Mouse (Mus musculus) gastrocnemius, postnatal 36 days (tissue): ENCODE measurements around the gene Ssr1. TPM values are rescaled to one million over a fixed set of nuclear protein-coding genes. Genes with fewer than 3 reads are reported as not detected.

Experiments used
- DNase-seq, 2 experiments: peaks; one replicate each; pipeline ENCODE4 v3.0.0; 2022
- intact Hi-C: fragments of 180-260 bp; cut with DNase I; formaldehyde crosslinking; loops from one replicate; pipeline ENCODE4 v1.15.1; 2025
- long read RNA-seq, 2 experiments: library from polyadenylated mRNA; stranded (forward); transcript quantifications; one replicate each; pipeline ENCODE4 v2.0.0; 2021
- total RNA-seq, 2 experiments: library from RNA; stranded (reverse); gene quantifications; 2 replicates each; pipeline ENCODE4 v1.2.3; 2021

Gene Ssr1
- 10 to 100 TPM; 55.2 to 58.5 TPM for total RNA-seq
- long read RNA-seq, experiment 1, full-length matches to known transcripts: 7 of 90 reads
- long read RNA-seq, experiment 1, partial matches to known transcripts: 5 of 90 reads
- long read RNA-seq, experiment 1, other reads (novel, unspliced or antisense): 78 of 90 reads
- long read RNA-seq, experiment 2, full-length matches to known transcripts: 7 of 96 reads
- long read RNA-seq, experiment 2, partial matches to known transcripts: 6 of 96 reads
- long read RNA-seq, experiment 2, other reads (novel, unspliced or antisense): 83 of 96 reads

DNA sequence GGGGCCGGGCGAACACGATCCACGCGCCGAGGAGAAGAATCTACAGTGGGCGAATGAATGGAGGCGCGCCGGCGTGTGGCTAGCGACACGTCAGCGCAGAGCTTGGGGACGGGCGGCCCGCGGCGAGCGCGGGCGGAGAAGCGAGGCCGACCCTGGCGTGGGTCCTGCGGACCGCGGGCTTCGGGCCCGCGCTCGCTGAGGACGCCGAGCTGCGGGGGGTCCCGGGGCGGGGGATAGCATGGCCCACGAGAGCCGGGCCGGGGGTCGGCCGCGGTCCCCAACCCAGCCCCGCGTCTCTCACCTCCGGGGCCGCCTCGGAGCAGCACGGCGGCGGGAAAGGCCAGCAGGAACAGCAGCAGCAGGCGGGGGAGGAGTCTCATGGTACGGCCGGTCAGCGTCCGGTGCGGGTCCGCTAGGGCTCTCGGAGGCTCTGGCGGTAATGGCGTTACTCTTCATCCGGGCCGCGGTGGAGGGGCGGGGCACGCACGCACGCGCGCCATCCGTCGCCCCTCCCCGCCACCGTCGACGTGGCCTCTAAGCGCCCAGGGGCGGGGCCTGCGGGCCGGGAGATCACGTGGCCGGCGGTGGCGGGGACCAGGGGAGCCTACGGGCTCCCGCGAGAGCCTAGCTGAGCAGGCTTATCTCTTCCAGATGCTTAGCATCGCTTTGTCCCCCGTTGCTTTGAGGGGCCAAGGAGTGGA lies at the start of gene Ssr1:
TSS of gene Ssr1 (minus strand) at position 514 of the 701 bp plus-strand sequence.
- peak; percentile 92 to 95 for DNase-seq
- intact Hi-C loops: no loop called here

DNA sequence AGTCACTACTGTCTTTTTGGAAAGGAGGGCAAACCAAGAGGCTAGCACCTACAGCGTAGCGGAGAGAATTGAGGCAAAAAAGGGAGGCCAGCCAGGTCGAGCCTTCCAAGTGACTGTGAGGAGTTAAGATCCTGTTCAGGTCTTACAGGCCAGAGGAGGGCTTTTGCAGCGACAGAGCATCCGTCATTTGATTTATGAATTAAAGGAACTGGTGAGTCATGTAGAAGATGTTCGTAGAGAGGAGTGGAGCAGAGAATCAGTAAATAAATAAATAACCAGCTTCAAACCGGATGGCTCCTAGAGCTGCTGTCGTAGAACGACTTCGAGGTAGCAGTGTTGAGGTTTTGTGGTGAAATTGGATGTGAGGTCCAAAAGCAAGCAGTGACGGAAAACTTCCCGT lies 43.8 kb upstream of the Ssr1 start:
- intact Hi-C loops: loop anchor here (5.0 kb wide), 1 partner anchor 581 kb away; no protein-coding TSS in a partner anchor
- no peak for DNase-seq

DNA sequence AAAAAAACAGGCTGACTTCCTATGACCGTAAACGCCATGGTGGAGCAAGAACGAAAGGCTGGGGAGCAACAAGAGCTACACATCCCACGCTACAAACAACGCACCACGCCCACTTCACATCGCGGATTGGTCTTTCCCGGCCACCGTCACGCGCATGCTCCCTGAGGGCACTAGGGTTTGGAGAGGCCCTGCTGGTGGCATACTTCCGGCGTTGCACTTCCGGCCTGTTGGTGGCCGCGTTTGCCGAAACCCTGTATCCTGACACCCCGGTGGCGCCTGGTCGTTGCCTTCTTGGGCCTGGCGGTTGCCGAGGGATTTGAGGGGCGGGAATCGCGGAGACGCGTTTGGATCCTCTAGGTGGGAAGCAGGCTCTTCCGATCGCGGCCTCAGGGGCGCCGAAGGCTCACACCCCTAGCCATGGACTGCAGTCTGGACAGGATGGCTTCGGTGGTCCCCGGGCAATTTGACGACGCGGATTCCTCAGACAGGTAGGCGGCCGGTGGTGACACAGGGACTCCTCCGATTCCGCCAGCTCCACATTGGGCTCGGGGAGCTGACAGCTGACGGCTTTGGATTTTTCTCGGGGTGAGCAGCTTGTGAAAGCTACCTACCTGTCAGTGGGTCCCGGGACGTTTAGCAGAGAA lies 43.1 kb upstream of the Ssr1 start, which contains the start of gene Cage1:
TSS of gene Cage1 (minus strand) at position 26 of the 644 bp plus-strand sequence.
- DNase-seq: peak; percentile 94 to 95
- intact Hi-C loops: loop anchor here (5.0 kb wide), 1 partner anchor 580 kb away; no protein-coding TSS in a partner anchor

DNA sequence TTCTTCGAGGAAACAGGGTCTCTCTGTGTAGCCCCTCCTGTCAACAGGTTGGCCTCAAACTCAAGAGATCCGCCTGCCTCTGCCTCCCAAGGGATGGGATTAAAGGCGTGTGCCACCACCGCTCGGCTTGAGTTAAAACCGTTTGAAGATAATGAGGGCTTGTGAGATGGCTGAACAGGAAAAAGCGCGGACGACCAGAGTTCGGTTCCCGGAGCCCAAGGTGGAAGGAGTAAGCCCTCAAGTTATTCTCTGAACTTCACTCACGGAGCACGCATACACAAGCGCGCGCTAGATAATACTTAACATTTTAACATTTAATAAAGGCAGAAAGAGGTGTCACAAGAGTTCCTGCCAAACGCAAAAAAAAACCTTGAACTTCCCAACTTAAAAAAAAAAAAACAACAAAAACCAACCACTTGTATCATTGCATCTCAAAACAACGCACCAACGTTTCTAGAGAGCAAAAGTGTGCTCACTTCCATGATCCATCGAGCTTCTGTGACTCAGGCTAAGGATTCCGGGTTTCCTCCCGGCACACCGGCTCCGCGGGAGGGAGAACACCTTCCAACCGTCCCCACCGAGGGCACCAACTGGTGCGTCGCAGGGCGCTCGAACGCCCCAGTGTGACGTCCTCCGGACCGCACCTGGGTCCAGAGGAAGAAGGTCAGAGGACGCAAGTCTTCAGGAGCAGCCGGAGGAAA lies 42.5 kb upstream of the Ssr1 start, which contains the start of gene Riok1:
TSS of gene Riok1 (plus strand) at position 653 of the 701 bp plus-strand sequence.
- DNase-seq: no peak

DNA sequence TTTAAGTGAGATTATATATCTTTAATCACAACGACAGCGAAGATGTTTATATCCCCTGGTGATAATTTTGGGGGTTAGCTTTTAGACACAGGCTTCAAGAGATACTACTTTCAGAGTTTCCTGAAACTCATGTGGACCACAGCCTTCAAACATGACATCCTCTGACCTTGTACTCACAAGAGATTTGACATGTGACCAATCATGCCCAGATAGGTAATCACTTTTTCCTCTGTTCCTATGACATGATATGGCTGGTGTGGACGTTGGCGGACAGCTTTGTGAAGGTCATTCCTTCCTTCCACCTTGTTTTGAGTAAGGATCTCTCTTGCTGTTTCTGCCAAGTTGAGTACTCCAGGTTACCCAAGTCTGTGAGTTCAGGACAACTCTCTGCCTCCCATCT lies 34.4 kb upstream of the Ssr1 start:
- intact Hi-C loops: no loop called here
- DNase-seq: no peak

More for the DNA sequence above, 42.5 kb upstream of the Ssr1 start, which contains the start of gene Riok1:
- intact Hi-C loops: loop anchor here (5.0 kb wide), 1 partner anchor 579 kb away; no protein-coding TSS in a partner anchor

DNA sequence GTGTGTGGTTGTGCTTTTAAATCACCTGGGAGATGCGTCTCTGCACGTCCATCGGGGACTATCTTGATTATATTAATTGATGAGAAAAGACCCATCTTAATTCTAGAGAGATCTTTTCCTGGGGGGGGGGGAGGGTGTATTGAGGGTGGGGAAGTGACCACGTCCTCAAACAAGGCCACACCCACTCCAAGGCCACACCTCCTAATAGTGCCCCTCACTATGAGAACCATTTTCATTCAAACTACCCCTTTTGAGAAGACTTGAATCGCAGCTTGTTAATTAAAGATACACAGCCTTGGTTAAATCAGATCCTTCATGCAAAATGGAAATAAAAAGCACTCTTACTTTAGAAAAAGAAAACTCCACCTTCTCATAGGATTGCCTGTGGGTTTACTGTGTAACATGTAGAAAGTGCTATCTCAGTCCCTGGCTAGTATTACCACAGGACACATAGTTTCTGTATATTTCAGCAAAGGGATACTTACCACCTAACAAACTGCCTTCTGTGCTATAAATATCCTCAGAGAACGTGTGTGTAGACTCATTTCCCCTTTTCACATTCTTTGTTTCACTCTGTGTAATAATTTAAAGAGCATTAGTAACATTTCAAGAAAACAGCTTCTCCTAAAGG lies 33.7 kb upstream of the Ssr1 start:
- intact Hi-C loops: no loop called here
- DNase-seq: no peak

DNA sequence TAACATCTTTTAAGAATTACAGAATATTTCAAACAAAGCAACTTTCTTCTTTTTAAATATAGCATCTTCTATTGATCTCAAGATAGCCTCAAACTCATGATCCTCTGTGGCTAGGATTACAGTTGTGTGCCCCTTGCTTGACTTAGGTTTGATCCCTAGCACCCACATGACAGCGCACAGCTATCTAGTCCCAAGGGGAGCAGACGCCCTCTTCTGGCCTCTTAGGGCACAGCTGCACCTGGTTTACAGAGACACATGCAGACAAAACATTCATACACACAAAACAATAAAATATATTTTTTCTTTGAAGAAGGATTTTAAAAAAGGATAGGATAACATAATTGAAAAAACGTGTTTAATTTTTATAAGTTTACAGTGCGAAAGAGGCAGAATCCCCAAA lies 31.9 kb upstream of the Ssr1 start:
- intact Hi-C loops: no loop called here

DNA sequence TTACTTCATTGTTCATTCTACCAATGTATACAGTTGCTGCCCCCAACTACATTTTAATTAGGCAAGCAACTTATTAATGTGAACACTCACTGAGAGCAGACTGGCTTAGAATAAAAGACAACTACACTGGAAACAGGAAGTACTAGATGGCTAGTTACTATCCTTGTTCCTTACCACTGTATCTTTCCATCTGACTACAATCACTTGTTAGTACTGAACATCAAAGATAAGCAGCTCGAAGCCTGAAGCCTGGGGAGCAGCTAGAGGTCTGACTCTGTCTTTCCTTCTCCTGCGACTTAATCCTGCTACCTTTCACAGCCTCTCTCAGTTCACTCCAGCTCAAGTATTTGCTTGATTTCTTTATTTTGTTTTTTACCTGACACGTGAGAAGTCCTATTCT lies 24.8 kb upstream of the Ssr1 start:
- intact Hi-C loops: no loop called here

More for the DNA sequence above, 31.9 kb upstream of the Ssr1 start:
- no peak for DNase-seq

DNA sequence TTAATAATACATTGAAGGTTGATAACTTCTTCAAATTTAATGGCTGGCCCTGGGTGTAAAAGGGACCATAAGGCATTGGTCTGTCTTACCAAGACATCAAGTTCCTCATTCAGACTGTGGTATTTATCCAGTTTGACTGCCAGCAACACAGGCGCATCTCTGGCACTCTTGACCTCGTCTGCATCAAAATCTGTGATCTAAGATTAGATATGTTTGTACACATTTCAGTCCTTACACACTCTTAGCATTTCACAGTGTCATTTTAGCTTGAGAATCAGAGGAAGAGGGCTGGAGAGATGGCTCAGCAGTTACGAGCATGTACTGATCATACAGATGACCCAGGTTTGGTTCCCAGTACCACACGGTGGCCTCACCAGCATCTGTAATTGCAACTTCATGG lies 21.6 kb upstream of the Ssr1 start:
- intact Hi-C loops: no loop called here

More for the DNA sequence above, 24.8 kb upstream of the Ssr1 start:
- DNase-seq: no peak

DNA sequence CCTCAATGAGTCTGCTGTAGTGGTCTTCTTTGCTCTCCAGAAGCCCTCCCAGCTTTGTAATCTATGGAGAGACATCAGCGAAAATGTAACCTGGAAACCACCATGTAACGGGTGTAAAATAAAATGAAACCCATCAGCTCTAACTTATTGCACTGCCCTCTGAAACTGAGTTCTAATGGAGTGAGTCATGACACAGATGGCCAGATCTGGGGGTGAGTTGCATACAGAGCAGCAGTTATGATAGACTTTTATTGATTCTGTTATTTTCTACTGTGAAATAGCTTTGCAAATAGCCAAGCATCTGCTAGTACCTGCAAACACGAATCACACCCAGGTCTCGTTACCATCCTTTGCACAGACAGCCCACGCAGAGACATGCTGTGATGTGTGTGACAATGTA lies 18.4 kb upstream of the Ssr1 start:
- no peak for DNase-seq
- intact Hi-C loops: no loop called here

More for the DNA sequence above, 21.6 kb upstream of the Ssr1 start:
- DNase-seq: no peak

DNA sequence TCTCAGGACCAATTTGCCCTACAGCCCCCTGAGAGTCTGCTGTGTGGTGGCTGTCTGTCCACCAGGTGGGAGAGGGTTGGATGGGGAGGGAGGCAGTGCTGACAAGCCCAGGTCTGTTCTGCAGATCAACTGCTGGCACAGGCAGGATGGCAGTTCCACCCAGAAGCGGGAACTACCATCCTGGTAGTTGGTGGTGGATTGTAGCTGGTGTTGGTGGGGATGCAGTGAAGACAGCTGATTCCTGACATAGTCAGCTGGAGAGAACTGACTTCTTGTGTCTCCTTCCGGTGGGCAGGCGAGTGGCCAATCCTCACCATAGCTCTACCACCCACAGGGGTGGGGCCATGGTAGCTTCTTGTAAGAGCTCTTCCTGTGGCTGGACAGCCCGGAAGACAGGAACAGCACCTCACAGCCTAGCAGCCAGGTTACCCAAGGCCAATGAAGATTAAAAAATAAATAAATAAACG lies 16.5 kb upstream of the Ssr1 start:
- no peak for DNase-seq
- intact Hi-C loops: no loop called here

DNA sequence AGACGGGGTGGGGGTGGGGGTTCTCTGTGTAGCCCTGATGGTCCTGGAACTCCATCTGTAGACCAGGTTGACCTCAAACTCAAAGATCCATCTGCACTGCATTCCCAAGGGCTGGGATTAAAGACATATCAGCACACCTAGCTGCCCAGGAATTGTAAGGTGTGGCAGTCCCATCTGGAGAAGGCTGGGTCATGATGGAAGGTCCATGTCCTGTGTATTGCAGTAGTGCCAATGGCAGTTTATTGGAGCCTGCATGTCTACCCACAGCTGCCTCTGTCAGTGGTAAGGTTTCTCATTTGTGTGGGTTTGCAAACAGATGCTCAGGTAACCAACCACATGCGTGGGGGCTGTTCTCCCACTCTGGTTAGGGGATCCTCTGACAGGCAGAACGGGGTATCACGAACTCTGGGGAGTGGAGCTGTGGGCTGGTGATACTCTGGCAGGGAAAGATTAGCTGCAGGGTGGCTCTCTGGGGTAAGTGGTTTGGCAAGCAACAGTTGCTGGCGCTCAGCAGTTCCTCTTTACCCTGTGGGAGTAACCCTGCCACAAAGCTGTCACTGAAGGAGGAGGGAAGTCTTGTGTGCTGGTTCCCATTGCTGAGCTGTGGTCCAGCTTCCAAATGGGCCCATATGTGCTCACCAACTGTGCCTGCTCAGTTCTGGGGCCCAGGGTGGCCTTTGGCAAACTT lies 15.8 kb upstream of the Ssr1 start:
- intact Hi-C loops: no loop called here
- DNase-seq: no peak

DNA sequence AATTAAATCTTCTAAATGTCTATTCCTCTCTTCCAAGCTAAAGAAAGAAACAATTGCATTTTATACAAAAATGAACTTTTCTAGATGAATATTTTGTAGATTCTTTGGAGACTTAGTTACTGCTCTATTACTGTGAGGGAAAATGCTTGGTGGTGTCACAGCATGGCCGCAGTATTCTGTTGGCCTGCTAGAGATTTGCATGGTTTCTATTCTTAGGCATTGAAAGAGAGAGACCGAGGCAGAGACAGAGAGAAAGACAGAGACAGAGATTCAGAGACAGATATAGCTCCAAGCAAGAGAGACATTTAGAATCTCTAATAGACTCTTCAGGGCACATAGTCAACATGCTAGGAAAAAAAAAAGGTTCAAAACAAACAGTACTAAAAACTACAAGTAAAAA lies 14.0 kb upstream of the Ssr1 start:
- intact Hi-C loops: no loop called here
- DNase-seq: no peak

DNA sequence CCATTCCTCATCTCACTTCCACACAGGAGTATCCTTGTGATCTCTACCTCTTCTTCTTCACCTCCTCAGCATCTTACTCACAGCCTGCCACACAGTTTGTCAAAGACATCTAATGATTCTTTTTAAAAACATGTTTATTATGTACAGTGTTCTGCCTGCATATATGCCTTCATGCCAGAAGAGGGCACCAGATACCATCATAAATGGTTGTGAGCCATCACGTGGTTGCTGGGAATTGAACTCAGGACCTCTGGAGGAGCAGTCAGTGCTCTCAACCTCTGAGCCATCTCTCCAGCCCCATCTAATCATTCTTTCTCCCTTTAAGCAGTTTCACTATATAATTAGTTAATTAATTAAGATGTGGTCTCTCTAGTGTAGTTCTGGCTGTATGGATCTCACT lies 8.4 kb upstream of the Ssr1 start:
- DNase-seq: no peak
- intact Hi-C loops: no loop called here

DNA sequence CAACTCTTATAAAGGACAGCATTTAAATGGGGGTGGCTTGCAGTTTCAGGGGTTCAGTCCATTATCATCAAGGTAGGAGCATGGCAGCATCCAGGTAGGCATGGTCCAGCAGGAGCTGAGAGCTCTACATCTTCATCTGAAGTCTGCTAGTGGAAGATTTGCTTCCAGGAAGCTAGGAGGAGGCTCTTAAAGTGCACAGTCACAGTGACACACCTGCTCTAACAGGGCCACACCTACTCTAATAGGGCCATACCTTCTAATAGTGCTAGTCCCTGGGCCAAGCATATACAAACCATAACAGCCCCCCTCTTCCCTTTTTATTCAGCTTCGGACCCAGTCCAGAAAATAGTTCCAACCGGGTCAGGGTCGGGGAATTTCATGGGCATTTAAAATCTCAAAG lies 5.7 kb upstream of the Ssr1 start:
- no peak for DNase-seq
- intact Hi-C loops: no loop called here

DNA sequence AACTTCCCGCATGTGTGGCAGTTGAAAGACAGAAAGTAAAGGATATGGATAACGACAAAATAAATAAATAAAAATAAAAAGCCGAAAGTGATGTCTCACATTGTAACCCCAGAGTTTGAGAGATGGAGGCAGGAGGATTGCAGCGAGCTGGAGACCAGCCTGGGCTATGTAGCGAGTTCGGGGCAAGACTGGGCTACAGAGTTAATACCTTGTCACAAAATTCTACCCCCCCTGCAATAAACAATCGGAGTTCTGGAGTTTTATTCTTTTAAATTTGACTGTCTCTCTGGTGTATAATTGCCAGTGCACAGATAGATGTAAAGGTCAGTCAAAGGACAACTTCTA lies 360 bp upstream of the Ssr1 start:
- intact Hi-C loops: no loop called here

DNA sequence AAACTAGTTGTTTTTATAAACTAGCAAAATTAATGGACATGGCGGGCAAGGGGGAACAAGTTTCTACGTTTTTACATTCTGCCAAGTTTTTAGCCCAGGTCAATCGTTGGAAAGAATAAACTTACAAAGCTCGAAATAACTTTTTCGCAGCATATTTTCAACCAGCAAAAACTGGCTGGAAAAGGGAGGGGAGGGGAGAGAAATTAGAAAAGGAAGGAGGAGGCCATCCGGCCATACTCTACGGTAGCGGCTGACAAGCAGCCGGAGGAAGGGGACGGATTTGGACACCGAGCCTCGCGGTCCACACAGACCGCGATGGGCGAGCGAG lies 677 bp downstream of the Ssr1 start:
- DNase-seq: no peak
- intact Hi-C loops: no loop called here

More for the DNA sequence above, 360 bp upstream of the Ssr1 start:
- DNase-seq: no peak

DNA sequence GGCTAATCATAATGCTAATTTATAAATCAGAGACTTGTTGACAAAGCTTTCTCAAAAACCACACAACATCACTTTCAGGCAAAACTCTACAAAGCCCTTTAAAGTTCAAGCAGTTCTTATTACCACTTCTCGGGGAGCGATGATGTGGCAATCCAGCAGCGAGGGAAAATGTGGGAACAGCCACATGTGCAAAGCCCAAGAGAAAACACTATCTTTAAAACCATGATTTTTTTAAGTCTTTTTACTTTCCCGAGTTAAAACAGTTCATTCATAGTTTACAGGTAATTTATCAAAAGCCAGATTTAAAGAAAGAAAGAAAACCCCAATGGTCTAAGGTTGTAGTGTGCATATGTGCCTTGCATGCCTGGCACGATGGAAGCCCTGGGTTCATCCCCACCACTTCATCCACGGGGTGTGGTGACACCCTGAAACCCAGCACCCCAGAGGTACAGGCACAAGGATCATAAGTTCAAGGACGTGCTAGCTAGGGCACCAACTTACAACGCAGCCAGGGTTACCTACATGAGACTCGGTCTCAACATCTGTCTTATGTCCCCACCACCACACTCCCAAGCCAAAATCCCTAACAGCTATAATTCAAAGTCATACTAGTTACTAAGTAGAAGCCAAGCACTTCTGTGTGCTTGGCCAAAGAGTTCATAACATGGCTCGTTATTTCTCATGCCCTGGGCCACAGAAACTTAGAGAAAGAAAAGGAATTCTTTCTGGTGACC lies 1.2 kb downstream of the Ssr1 start:
- no peak for DNase-seq
- intact Hi-C loops: no loop called here

DNA sequence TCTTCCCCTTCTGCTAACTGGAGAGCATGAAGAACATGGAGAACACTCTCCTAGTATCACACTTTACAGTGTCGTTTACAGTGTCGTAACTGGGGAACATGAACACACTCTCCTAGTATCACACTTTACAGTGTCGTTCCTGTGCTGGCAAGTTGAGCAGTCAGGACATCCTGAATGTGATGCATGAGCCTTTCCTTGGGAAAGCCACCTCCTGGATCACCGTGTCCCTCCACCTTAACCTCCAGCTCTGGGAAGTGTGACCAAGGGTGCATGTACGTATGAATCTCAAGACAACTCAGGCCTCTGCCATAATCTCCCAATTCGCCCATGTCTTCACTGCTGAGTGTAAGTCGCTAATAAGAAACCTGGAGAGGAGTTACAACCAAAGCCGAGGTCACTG lies 4.3 kb downstream of the Ssr1 start:
- intact Hi-C loops: no loop called here
- DNase-seq: no peak
